Mouse (Mus musculus): ENCODE data around the gene Aff1. TPM values are rescaled to one million over a fixed set of nuclear protein-coding genes. Genes with fewer than 3 reads are reported as not detected.

The Aff1 gene
- total and polyA plus RNA-seq, 3 experiments: 10.5 to 46.9 (median 37.4) TPM

GRCm38 (mm10) chr5:103694094-103694493, 1.9 kb downstream of the Aff1 start:
- Histone ChIP-seq H3K9ac (ENCODE audit: low read depth, low read length) (no peak overlapping the region), H3K27me3 (ENCODE audit: control insufficient read depth, insufficient read depth, low read length) (no peaks in the 10 kb centered on the region), H3K27ac (no peak overlapping the region), H3K36me3 (ENCODE audit: control insufficient read depth, insufficient read depth, low read length) (peaks cover 4% of the 10 kb centered on the region), H3K79me2 (replicated peaks; ENCODE audit: control insufficient read depth, insufficient read depth, low read length) (no peaks in the 10 kb centered on the region), H3K4me3 (no peak overlapping the region), H3K4me1 (ENCODE audit: control insufficient read depth, insufficient read depth, low read length) (peaks cover 4% of the 10 kb centered on the region)
- intact Hi-C loops (cut with DNase I): loop anchor here (5.0 kb wide), 1 partner anchor 78 kb away; no protein-coding TSS in a partner anchor
- no peak for DNase-seq
- WGBS: 66% methylated on average over 6 of the region's 6 CpGs
- TF ChIP-seq CTCF (IDR thresholded peaks at IDR 0.05) (no peak), POLR2A (IDR thresholded peaks at IDR 0.05; ENCODE audit: insufficient read depth, low read depth, low read length) (no peak), EP300 (IDR thresholded peaks at IDR 0.05; ENCODE audit: insufficient read depth, low read depth, low read length) (no peak)

- intact Hi-C loops (cut with DNase I): loop anchor here (2.0 kb wide), 1 partner anchor 27 kb away; no protein-coding TSS in a partner anchor
- no peaks in the 10 kb centered on the region for H3K27me3 ChIP-seq (ENCODE audit: control insufficient read depth, insufficient read depth, low read length)
These were observed 5.8 kb downstream of the Aff1 start for GRCm38 (mm10) chr5:103697875-103698491.

GRCm38 (mm10) chr5:103698577-103698976, 6.4 kb downstream of the Aff1 start:
- intact Hi-C loops (cut with DNase I): loop anchor here (2.0 kb wide), 1 partner anchor 26 kb away; no protein-coding TSS in a partner anchor
- Histone ChIP-seq H3K36me3 (ENCODE audit: control insufficient read depth, insufficient read depth, low read length) (peaks cover 4% of the 10 kb centered on the region), H3K9ac (ENCODE audit: low read depth, low read length) (no peak overlapping the region), H3K4me1 (ENCODE audit: control insufficient read depth, insufficient read depth, low read length) (peaks cover 6% of the 10 kb centered on the region), H3K27ac (no peak overlapping the region), H3K27me3 (ENCODE audit: control insufficient read depth, insufficient read depth, low read length) (no peaks in the 10 kb centered on the region), H3K4me3 (no peak overlapping the region), H3K79me2 (replicated peaks; ENCODE audit: control insufficient read depth, insufficient read depth, low read length) (no peaks in the 10 kb centered on the region; the same call in 1 of the 2 replicates)
- 83% methylated on average over 4 of the region's 4 CpGs for WGBS
- TF ChIP-seq POLR2A (IDR thresholded peaks at IDR 0.05; ENCODE audit: insufficient read depth, low read depth, low read length) (no peak), EP300 (IDR thresholded peaks at IDR 0.05; ENCODE audit: insufficient read depth, low read depth, low read length) (no peak), CTCF (IDR thresholded peaks at IDR 0.05) (no peak)
- no peak for DNase-seq

More at GRCm38 (mm10) chr5:103697875-103698491, 5.8 kb downstream of the Aff1 start:
- no peaks in the 10 kb centered on the region; the same call in 1 of the 2 replicates for H3K79me2 ChIP-seq (replicated peaks; ENCODE audit: control insufficient read depth, insufficient read depth, low read length)
- peaks cover 4% of the 10 kb centered on the region for H3K36me3 ChIP-seq (ENCODE audit: control insufficient read depth, insufficient read depth, low read length)
- H3K4me3 ChIP-seq: no peak overlapping the region
- DNase-seq: no peak
- H3K9ac ChIP-seq (ENCODE audit: low read depth, low read length): no peak overlapping the region
- H3K4me1 ChIP-seq (ENCODE audit: control insufficient read depth, insufficient read depth, low read length): peaks cover 6% of the 10 kb centered on the region
- 65% methylated on average over 5 of the region's 5 CpGs for WGBS
- no peak overlapping the region for H3K27ac ChIP-seq
- no peak for TF ChIP-seq POLR2A (IDR thresholded peaks at IDR 0.05; ENCODE audit: insufficient read depth, low read depth, low read length)
- TF ChIP-seq CTCF (IDR thresholded peaks at IDR 0.05): no peak

GRCm38 (mm10) chr5:103699537-103699936, 7.4 kb downstream of the Aff1 start:
- no peak overlapping the region for H3K9ac ChIP-seq (ENCODE audit: low read depth, low read length)
- H3K4me1 ChIP-seq (ENCODE audit: control insufficient read depth, insufficient read depth, low read length): peaks cover 6% of the 10 kb centered on the region
- peaks cover 4% of the 10 kb centered on the region for H3K36me3 ChIP-seq (ENCODE audit: control insufficient read depth, insufficient read depth, low read length)
- no peak overlapping the region for H3K4me3 ChIP-seq
- H3K27ac ChIP-seq: no peak overlapping the region
- no peak for DNase-seq
- intact Hi-C loops (cut with DNase I): loop anchor here (2.0 kb wide), 1 partner anchor 25 kb away; no protein-coding TSS in a partner anchor
- no peaks in the 10 kb centered on the region; the same call in 1 of the 2 replicates for H3K79me2 ChIP-seq (replicated peaks; ENCODE audit: control insufficient read depth, insufficient read depth, low read length)
- TF ChIP-seq CTCF (IDR thresholded peaks at IDR 0.05): no peak
- H3K27me3 ChIP-seq (ENCODE audit: control insufficient read depth, insufficient read depth, low read length): no peaks in the 10 kb centered on the region
- WGBS: 43% methylated on average over 4 of the region's 4 CpGs

- no peaks in the 10 kb centered on the region; the same call in 1 of the 2 replicates for H3K79me2 ChIP-seq (replicated peaks; ENCODE audit: control insufficient read depth, insufficient read depth, low read length)
- no peaks in the 10 kb centered on the region for H3K27me3 ChIP-seq (ENCODE audit: control insufficient read depth, insufficient read depth, low read length)
- intact Hi-C loops (cut with DNase I): no loop called here
- H3K4me1 ChIP-seq (ENCODE audit: control insufficient read depth, insufficient read depth, low read length): peaks cover 6% of the 10 kb centered on the region
- no peak overlapping the region for H3K4me3 ChIP-seq
- 81% methylated on average over 2 of the region's 2 CpGs for WGBS
- H3K36me3 ChIP-seq (ENCODE audit: control insufficient read depth, insufficient read depth, low read length): peaks cover 4% of the 10 kb centered on the region
- no peak overlapping the region for H3K27ac ChIP-seq
- DNase-seq: no peak
- TF ChIP-seq CTCF (IDR thresholded peaks at IDR 0.05) (no peak), POLR2A (IDR thresholded peaks at IDR 0.05; ENCODE audit: insufficient read depth, low read depth, low read length) (no peak), EP300 (IDR thresholded peaks at IDR 0.05; ENCODE audit: insufficient read depth, low read depth, low read length) (no peak)
- H3K9ac ChIP-seq (ENCODE audit: low read depth, low read length): no peak overlapping the region
These were observed 8.5 kb downstream of the Aff1 start for GRCm38 (mm10) chr5:103700661-103701060.

GRCm38 (mm10) chr5:103701466-103701865, 9.3 kb downstream of the Aff1 start:
- TF ChIP-seq EP300 (IDR thresholded peaks at IDR 0.05; ENCODE audit: insufficient read depth, low read depth, low read length) (no peak), CTCF (IDR thresholded peaks at IDR 0.05) (peak; percentile 58)
- Histone ChIP-seq H3K79me2 (replicated peaks; ENCODE audit: control insufficient read depth, insufficient read depth, low read length) (no peaks in the 10 kb centered on the region; the same call in 1 of the 2 replicates), H3K4me1 (ENCODE audit: control insufficient read depth, insufficient read depth, low read length) (peaks cover 6% of the 10 kb centered on the region), H3K9ac (ENCODE audit: low read depth, low read length) (no peak overlapping the region), H3K27ac (no peak overlapping the region), H3K27me3 (ENCODE audit: control insufficient read depth, insufficient read depth, low read length) (no peaks in the 10 kb centered on the region), H3K4me3 (no peak overlapping the region), H3K36me3 (ENCODE audit: control insufficient read depth, insufficient read depth, low read length) (peaks cover 4% of the 10 kb centered on the region)
- no peak for DNase-seq
- intact Hi-C loops (cut with DNase I): no loop called here
- 75% methylated on average over 3 of the region's 3 CpGs for WGBS
